Mouse (Mus musculus) adrenal gland, postnatal 4 days (tissue): Measurements from ENCODE around the gene Gm4559. TPM values are rescaled to one million over a fixed set of nuclear protein-coding genes. Genes with fewer than 3 reads are reported as not detected.
"Not testable (repeated sequence)": the region's sequence is repeated elsewhere in the genome, so short reads cannot be mapped to it uniquely, and the experiment has no call there.

ENCODE experiments used
- DNase-seq, 2 experiments: peaks; one replicate each; pipeline ENCODE4 v3.0.0; 2021 to 2022; ENCODE audit warnings: low spot score in 2 of 2, mixed read lengths in 2 of 2
- long read RNA-seq, 2 experiments: library from polyadenylated mRNA; stranded (forward); transcript quantifications; one replicate each; pipeline ENCODE4 v2.0.0; 2021
- total RNA-seq, 2 experiments: library from RNA; stranded (reverse); gene quantifications; 2 replicates each; pipeline ENCODE4 v1.2.3; 2021

The Gm4559 gene
- not detected for total RNA-seq
- long read RNA-seq, experiment 1: 0 reads
- long read RNA-seq, experiment 2: 0 reads

- not testable (repeated sequence) for DNase-seq
Observed at GRCm38 (mm10) chr7:142274263-142274662, at the start of gene Gm4559. Gene Gm4559, minus strand, starts transcription at chr7:142274363.

- DNase-seq: no peak
Observed at GRCm38 (mm10) chr7:142323396-142324117, 49.4 kb upstream of the Gm4559 start.

- no peak for DNase-seq
Observed at GRCm38 (mm10) chr7:142322641-142323040, 48.5 kb upstream of the Gm4559 start.

GRCm38 (mm10) chr7:142321637-142322306 is 47.6 kb upstream of the Gm4559 start:
- DNase-seq: not testable (repeated sequence)

GRCm38 (mm10) chr7:142320906-142321305 is 46.7 kb upstream of the Gm4559 start:
- DNase-seq: no peak

GRCm38 (mm10) chr7:142319124-142319523 is 45.0 kb upstream of the Gm4559 start:
- DNase-seq: no peak

- no peak for DNase-seq
Observed at GRCm38 (mm10) chr7:142317216-142317615, 43.1 kb upstream of the Gm4559 start.

GRCm38 (mm10) chr7:142316558-142316957 is 42.4 kb upstream of the Gm4559 start:
- DNase-seq: no peak

GRCm38 (mm10) chr7:142314600-142315285 is 40.6 kb upstream of the Gm4559 start:
- no peak for DNase-seq

- not testable (repeated sequence) for DNase-seq
Observed at GRCm38 (mm10) chr7:142303929-142304328, 29.8 kb upstream of the Gm4559 start.

- DNase-seq: no peak
Observed at GRCm38 (mm10) chr7:142303249-142303648, 29.1 kb upstream of the Gm4559 start, which contains the start of gene Krtap5-4. Gene Krtap5-4, plus strand, starts transcription at chr7:142303549.

GRCm38 (mm10) chr7:142297018-142297417 is 22.9 kb upstream of the Gm4559 start, which contains the start of gene Krtap5-1:
Gene Krtap5-1, minus strand, starts transcription at chr7:142297118.
- DNase-seq: not testable (repeated sequence)

GRCm38 (mm10) chr7:142296108-142296507 is 21.9 kb upstream of the Gm4559 start:
- DNase-seq: not testable (repeated sequence)

GRCm38 (mm10) chr7:142295418-142295817 is 21.3 kb upstream of the Gm4559 start:
- no peak for DNase-seq

- DNase-seq: not testable (repeated sequence)
Observed at GRCm38 (mm10) chr7:142293851-142294250, 19.7 kb upstream of the Gm4559 start.

GRCm38 (mm10) chr7:142285910-142286612 is 11.9 kb upstream of the Gm4559 start:
- not testable (repeated sequence) for DNase-seq

GRCm38 (mm10) chr7:142285130-142285835 is 11.1 kb upstream of the Gm4559 start:
- peak in 1 of 2 experiments; percentile 14 for DNase-seq

- peak; percentile 86 to 87 for DNase-seq
Observed at GRCm38 (mm10) chr7:142284615-142285080, 10.5 kb upstream of the Gm4559 start.

- DNase-seq: peak; percentile 12 to 26
Observed at GRCm38 (mm10) chr7:142284023-142284591, 9.9 kb upstream of the Gm4559 start.

- DNase-seq: not testable (repeated sequence)
Observed at GRCm38 (mm10) chr7:142282847-142283246, 8.7 kb upstream of the Gm4559 start.
